23 mouse cellular contexts compared by ENCODE assay signal in genomic region chr8:46747311-46747980, GRCm38 (mm10). TPM values are rescaled to one million over a fixed set of nuclear protein-coding genes. Genes with fewer than 3 reads are reported as not detected.
DNase-seq lines count a peak whose midpoint lies in the region; ATAC-seq lines count a peak whose summit lies in the region.
"Had no signal": no experiment of that assay in that cellular context is flagged by ENCODE, and none has a peak within 500 bp of the region (broad histone marks: within the 10 kb centered on the region; RNA-seq: fewer than 3 reads in every experiment).

No protein-coding gene starts in this region.

- H3K9me3 ChIP-seq in neural tube, embryonic 15.5 days (replicated peaks) = no peaks in the 10 kb centered on the region
- H3K9me3 ChIP-seq: embryonic facial prominence, embryonic 13.5 days; hindbrain, embryonic 15.5 days; limb, embryonic 12.5 days; liver, embryonic 15.5 days; neural tube, embryonic 13.5 days had no signal

- H3K4me2 ChIP-seq in neural tube, embryonic 15.5 days = no peak overlapping the region
- H3K4me2 ChIP-seq: embryonic facial prominence, embryonic 13.5 days; heart, embryonic 11.5 days; hindbrain, embryonic 15.5 days; limb, embryonic 12.5 days; liver, embryonic 15.5 days; neural tube, embryonic 13.5 days had no signal

- peak; percentile 27 for DNase-seq in neural tube, embryonic 10.5 days (ENCODE audit: extremely low spot score, low spot score)
- DNase-seq in thymus, postnatal 25 days = peak; percentile 52
- no peak for DNase-seq in frontal cortex, postnatal 36 days (ENCODE audit: low spot score in 2 of 2)
- no peak for DNase-seq in heart, postnatal 36 days
- no peak for DNase-seq in kidney, adult 8-10 months
- DNase-seq: adrenal gland, postnatal 10 days; cerebellum, adult 11-12 months; cerebellum, postnatal 36 days; gastrocnemius, postnatal 25 days; heart, postnatal 14 days; kidney, adult 11 months; kidney, postnatal 14 days; retina, postnatal 1 day had no signal

- H3K27me3 ChIP-seq in neural tube, embryonic 15.5 days (replicated peaks) = no peaks in the 10 kb centered on the region
- H3K27me3 ChIP-seq: embryonic facial prominence, embryonic 13.5 days; hindbrain, embryonic 15.5 days; limb, embryonic 12.5 days; liver, embryonic 15.5 days; neural tube, embryonic 13.5 days had no signal

- H3K9ac ChIP-seq in neural tube, embryonic 15.5 days (replicated peaks) = no peak overlapping the region
- H3K9ac ChIP-seq: embryonic facial prominence, embryonic 13.5 days; hindbrain, embryonic 15.5 days; limb, embryonic 12.5 days; liver, embryonic 15.5 days; neural tube, embryonic 13.5 days had no signal

- 50% methylated on average over 4 of the region's 4 CpGs for WGBS in neural tube, embryonic 15.5 days

- H3K36me3 ChIP-seq in neural tube, embryonic 15.5 days = no peaks in the 10 kb centered on the region
- H3K36me3 ChIP-seq: embryonic facial prominence, embryonic 13.5 days; hindbrain, embryonic 15.5 days; limb, embryonic 12.5 days; liver, embryonic 15.5 days; neural tube, embryonic 13.5 days had no signal

- no peak overlapping the region for H3K27ac ChIP-seq in neural tube, embryonic 15.5 days (replicated peaks)
- H3K27ac ChIP-seq: embryonic facial prominence, embryonic 13.5 days; hindbrain, embryonic 15.5 days; left cerebral cortex, adult 2 months; limb, embryonic 12.5 days; liver, embryonic 15.5 days; neural tube, embryonic 13.5 days had no signal

- intact Hi-C loops in heart, postnatal 36 days (cut with DNase I) = no loop called here

- peaks cover 29% of the 10 kb centered on the region for H3K4me1 ChIP-seq in neural tube, embryonic 15.5 days

- H3K4me3 ChIP-seq in neural tube, embryonic 15.5 days (replicated peaks) = no peak overlapping the region
- H3K4me3 ChIP-seq: embryonic facial prominence, embryonic 13.5 days; hindbrain, embryonic 15.5 days; left cerebral cortex, adult 2 months; limb, embryonic 12.5 days; liver, embryonic 15.5 days; neural tube, embryonic 13.5 days had no signal

- no peak for ATAC-seq in neural tube, embryonic 15.5 days (ENCODE audit: low FRiP score)
- ATAC-seq in activated CD4-positive, CD25-positive, alpha-beta regulatory T cell, adult 4 months = peak; percentile 91
- peak; percentile 49; the same call in 1 of the 2 replicates for ATAC-seq in megakaryocyte progenitor cell, adult 5-6 weeks (replicated peaks; ENCODE audit: poor library complexity)

RNA-seq across cellular contexts. Expression of gene Irf2, which starts 7.9 kb away (rescaled TPM):
- polyA plus RNA-seq in neural tube, embryonic 15.5 days (2015; fragmentation: Nextera tagmentation; extraction: Ambion mirVana) = 10.2 and 18.6 TPM in 2 replicates
- 100 to 1,000 TPM; 185 to 208 TPM for polyA plus RNA-seq in activated CD4-positive, CD25-positive, alpha-beta regulatory T cell, adult 4 months (2017; shearing (Covaris generic))
- 56.6 and 58.9 TPM in 2 replicates for total RNA-seq in megakaryocyte progenitor cell, adult 5-6 weeks (2015)
- total RNA-seq in megakaryocyte progenitor cell, adult 5-6 weeks (2017) = 11.9 and 28.5 TPM in 2 replicates
- total RNA-seq in heart, postnatal 36 days (2021) = 10 to 100 TPM; 35.9 to 38.7 TPM

Comparison
In these comparisons a context has a peak if more than half of its experiments do, and no peak if none do; other contexts are left out.
1. DNase-seq: peak in neural tube, embryonic 10.5 days (single experiment) and thymus, postnatal 25 days (single experiment); none in frontal cortex, postnatal 36 days (0 of 2), heart, postnatal 36 days (0 of 2) and kidney, adult 8-10 months (0 of 2).